Mouse (Mus musculus) adrenal gland, adult 18-20 months (tissue): ENCODE measurements around the gene Abhd15. TPM values are rescaled to one million over a fixed set of nuclear protein-coding genes. Genes with fewer than 3 reads are reported as not detected.

Experiments used
- DNase-seq, 2 experiments: peaks; one replicate each; pipeline ENCODE4 v3.0.0; 2021 to 2022; ENCODE audit warnings: low spot score in 2 of 2
- total RNA-seq, 2 experiments: library from RNA; stranded (reverse); gene quantifications; 1 replicate in 1 of 2; 2 replicates in 1 of 2; pipeline ENCODE4 v1.2.3; 2021

Abhd15 gene
- total RNA-seq, 2 experiments from 2014 or later: 16.7 to 27.6 TPM

GRCm38 (mm10) chr11:77492911-77493332 lies 22.0 kb upstream of the Abhd15 start:
- peak; percentile 89 to 92 for DNase-seq

- peak; percentile 54 to 66 for DNase-seq
Measured at GRCm38 (mm10) chr11:77493512-77494343, 21.2 kb upstream of the Abhd15 start, which contains the start of gene Git1. Gene Git1 (plus strand): TSS chr11:77493562.

- DNase-seq: no peak
Measured at GRCm38 (mm10) chr11:77494344-77494676, 20.6 kb upstream of the Abhd15 start.

DNA sequence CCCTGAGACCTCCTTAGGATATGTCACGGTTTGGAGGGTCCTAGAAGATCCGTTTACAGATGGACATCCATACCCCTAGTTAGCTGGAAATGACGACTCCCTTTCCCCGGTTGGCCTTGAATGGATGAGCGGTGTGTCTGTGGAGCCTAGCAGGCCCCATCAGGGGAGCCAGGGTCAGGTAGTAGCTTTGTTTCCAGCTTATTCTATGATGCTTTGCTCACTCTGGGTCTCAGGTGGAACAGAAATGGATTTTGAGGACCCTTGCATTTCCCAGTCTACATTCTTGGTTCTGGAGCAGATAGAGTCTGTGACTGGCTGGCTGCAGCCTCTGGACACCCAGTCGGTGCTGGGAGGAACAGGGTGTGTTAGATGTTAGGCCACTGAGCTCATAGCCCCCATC lies 20.1 kb upstream of the Abhd15 start:
- DNase-seq: no peak

DNA sequence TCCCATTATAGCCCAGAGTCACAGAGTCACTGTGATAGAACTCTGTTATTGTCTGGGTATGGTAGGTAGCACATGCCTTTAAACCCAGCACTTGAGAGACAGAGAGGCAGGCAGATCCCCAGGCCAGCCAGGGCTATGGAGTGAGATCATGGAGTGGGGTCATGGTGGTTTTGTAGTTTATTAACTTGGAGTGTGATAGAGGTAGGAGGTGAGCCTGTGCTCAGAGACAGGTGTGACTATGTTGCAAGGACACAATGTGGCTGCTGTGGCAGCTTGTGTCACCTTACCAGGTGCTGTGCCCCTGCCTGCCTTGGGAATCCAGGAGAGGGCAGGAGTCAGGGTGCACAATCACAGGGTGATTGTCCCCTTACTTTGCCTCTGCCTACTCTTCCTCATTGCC lies 19.4 kb upstream of the Abhd15 start:
- no peak for DNase-seq

DNA sequence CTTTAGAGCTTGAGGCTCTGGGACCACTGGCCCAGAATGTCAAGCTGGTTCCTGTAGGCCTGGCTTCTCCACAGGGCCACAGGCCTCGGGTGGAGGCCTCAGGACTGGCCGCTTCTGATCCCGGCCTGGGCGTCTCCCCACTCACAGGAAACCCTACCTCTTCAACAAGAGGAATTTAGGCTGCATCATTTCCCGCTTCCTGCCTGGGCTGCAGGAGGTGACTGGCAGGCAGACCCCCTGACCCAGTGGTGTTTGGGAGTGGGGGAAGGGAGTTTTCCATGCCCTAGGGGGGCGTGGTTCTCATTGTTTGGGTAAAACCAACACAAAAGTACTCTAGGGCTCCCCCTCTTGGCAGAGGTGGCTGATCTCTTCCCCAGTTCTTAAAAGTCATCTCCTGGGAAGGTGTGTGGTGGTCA lies 17.6 kb upstream of the Abhd15 start:
- DNase-seq: peak in 1 of 2 experiments; percentile 60

DNA sequence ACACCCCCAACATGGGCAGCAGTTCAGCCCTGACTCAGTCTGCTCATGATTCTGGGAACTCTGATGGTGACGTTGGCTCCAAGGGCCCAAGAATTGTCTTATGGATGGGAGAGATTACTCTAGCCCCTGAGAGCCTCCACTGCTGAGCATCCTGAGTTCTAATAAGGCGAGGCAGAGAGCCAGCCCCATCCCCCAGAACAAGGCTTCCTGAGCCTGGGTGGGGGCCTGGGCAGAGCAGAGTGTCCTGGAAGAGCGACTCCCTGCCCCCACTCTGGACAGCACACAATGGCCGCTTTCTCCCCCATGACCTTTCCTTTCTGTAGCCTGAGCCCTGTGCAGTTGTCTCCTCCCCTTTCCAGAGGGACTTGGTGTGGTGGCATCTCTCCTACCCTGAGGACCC lies 17.1 kb upstream of the Abhd15 start:
- DNase-seq: no peak

GRCm38 (mm10) chr11:77498261-77499139 lies 16.4 kb upstream of the Abhd15 start:
- DNase-seq: no peak

DNA sequence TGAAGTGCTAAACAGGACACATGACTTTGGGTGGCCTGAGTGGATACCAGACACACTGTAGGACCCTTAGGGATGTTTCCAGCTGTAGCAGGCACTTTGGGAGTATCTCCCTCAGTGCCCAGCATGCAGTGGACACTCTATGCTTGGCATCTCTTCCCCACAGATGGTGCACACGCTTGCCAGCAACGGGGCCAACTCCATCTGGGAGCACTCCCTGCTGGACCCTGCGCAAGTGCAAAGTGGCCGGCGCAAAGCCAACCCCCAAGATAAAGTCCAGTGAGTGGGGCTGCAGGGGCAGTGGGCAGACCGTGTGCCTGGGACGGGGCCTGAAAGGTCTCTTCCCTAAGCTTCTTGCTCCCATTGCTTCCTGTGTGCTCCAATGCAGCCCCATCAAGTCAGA lies 15.6 kb upstream of the Abhd15 start:
- no peak for DNase-seq

GRCm38 (mm10) chr11:77500361-77501325 lies 14.3 kb upstream of the Abhd15 start:
- no peak for DNase-seq

DNA sequence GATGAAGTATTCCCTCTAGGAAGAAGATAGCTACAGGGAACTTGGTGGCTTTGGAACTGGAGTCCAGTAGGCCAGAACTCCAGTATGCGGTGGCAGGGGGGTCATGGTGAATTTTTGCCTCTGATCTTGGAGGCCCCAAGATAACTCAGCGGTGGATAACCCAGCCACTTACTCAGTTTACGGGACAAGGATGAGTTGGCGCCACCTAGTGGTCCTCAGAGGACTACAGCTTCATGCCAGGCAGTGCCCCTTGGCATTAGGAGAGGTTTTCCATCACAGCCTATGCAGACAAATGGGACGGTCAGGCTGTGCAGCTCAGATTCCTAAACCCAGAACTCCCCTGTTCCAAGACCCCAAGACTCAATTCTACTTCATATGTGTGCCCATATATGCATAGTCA lies 13.5 kb upstream of the Abhd15 start:
- DNase-seq: peak; percentile 63 to 80

DNA sequence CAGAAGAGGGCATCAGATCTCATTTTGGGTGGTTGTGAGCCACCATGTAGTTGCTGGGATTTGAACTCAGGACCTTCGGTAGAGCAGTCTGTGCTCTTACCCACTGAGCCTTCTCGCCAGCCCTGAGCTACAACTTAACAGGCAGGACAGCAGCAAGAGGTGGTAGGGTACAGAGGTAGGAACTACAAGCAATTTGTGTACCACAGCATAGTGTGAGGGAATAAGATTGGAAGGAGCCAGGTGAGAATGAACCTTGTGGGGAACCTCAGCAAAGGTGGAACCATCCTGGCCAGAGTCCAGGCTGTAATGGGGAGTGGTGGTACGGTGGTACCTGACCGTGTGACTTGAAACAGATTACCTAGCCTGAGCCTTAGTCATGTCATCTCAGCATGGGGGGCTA lies 12.9 kb upstream of the Abhd15 start:
- DNase-seq: no peak

DNA sequence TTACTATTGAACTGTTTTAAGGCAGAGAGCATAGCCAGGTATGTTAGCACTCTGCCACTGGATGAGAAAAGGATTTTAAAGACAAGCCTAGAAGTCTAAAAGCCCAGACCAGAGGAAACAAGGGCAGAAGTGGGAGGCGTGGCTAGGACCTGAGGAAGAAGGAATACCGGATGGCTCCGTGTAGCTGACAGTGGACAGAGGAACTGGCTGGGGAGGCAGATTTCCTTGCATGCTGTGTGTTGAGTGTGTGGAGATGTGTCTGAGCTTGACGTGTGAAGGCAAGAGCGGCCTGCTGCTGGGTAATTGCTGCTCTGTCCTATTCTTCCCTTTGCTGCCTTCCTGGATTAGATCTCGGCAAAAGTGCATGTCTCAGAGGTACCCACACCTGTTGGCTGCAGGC lies 12.4 kb upstream of the Abhd15 start:
- DNase-seq: no peak

- no peak for DNase-seq
Measured at GRCm38 (mm10) chr11:77503511-77503910, 11.4 kb upstream of the Abhd15 start.

DNA sequence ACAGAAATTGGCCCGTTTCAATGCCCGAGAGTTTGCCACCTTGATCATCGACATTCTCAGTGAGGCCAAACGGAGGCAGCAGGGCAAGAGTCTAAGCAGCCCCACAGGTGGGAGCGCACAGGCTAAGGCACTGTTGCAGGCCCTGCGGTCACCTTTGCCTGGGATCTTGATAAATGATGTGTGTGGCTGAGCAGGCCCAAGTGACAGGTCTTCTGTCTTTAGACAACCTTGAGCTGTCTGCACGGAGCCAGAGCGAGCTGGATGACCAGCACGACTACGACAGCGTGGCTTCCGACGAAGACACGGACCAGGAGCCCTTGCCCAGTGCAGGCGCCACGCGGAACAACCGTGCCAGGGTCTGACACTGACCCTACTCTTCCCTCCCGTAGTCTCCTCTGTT lies 10.5 kb upstream of the Abhd15 start:
- DNase-seq: no peak

DNA sequence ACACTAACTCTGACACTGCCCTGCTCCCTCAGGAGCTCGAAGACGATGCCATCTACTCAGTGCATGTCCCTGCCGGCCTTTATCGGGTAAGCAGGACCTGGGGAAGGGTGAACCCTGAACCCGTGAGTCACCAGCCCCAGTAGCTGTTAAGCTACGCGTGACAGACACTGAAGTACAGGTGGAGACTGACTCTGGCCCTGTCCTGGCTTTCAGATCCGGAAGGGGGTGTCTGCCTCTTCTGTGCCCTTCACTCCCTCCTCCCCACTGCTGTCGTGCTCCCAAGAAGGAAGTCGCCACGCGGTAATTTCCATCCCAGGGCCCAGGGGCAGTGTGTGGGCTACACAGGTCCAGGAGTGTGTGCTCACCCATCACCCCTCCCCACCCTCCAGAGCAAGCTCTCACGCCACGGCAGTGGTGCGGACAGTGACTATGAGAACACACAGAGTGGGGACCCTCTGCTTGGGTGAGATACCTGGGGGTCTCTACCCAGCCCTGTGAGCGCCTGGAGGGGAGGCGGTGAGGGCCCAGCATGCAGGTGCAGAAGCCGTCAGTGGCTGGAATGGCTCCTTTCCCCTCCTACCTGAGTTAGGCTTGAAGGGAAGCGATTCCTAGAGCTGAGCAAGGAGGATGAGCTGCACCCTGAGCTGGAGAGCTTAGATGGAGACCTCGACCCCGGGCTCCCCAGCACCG lies 9.5 kb upstream of the Abhd15 start:
- DNase-seq: no peak

DNA sequence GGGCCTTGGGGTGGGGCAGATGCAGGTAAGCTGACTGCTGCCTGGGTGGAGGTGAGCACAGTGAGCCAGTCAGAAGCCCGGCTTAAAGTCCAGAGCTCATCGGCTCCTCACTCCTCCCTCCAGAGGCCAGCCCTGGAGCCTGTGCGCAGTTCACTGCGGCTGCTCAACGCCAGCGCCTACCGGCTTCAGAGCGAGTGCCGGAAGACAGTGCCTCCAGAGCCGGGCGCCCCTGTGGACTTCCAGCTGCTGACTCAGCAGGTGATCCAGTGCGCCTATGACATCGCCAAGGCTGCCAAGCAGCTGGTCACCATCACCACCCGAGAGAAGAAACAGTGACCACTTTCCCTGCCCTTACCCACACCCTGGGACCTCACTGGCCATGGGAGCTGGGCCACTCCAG lies 8.6 kb upstream of the Abhd15 start:
- peak in 1 of 2 experiments; percentile 22 for DNase-seq

DNA sequence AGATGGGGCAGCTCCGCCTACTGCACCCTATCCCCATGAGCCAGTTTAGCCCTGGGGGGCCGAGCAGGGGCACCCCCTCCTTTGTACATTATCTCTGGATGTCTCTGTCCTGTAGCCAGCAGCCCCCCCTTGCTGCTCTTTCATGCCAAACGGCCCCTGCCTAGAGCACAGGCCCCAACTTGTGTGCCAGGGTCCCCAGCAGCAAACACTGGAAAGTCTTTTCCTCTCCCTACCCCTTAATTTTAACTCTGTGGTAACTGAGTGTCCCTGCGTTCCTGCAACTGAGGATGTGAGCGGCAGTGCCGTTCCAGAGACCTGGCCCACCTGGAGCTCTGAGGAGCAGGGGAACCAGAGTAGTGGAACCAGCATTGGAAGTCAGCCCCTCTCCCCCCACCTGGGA lies 8.0 kb upstream of the Abhd15 start:
- DNase-seq: peak in 1 of 2 experiments; percentile 17

GRCm38 (mm10) chr11:77507426-77507825 lies 7.5 kb upstream of the Abhd15 start:
- peak in 1 of 2 experiments; percentile 20 for DNase-seq
